Comparison of ENCODE assay signal across 8 mouse cellular contexts in genomic region chr10:60830000-60830399, GRCm38 (mm10). TPM values are rescaled to one million over a fixed set of nuclear protein-coding genes. Genes with fewer than 3 reads are reported as not detected.
DNase-seq lines count a peak whose midpoint lies in the region; ATAC-seq and TF ChIP-seq lines count a peak whose summit lies in the region.

No protein-coding gene starts in this region.

- H3K4me3 ChIP-seq in C2C12 (ENCODE audit: insufficient read depth, poor library complexity, severe bottlenecking), result peak overlapping the region; percentile 91
- peak overlapping the region; percentile 53 for H3K4me3 ChIP-seq in forebrain, embryonic 16.5 days (replicated peaks; ENCODE audit: low read length)
- H3K4me3 ChIP-seq in liver, embryonic 12.5 days, result peak overlapping the region; percentile 56
- H3K4me3 ChIP-seq in thymus, adult 2 months (ENCODE audit: control insufficient read depth, insufficient read depth, low read length), result no peak overlapping the region

- peak; percentile 5 to 31 for DNase-seq in adrenal gland, adult (ENCODE audit: inconsistent age in 2 of 2, low spot score in 1 of 2)
- no peak for DNase-seq in adrenal gland, postnatal 14 days
- no peak for DNase-seq in thymus, adult 2 months
- no peak for DNase-seq in spleen, postnatal 14 days (ENCODE audit: low spot score in 2 of 2)

- H3K4me2 ChIP-seq in forebrain, embryonic 16.5 days (ENCODE audit: low read length), result peak overlapping the region; percentile 83
- peak overlapping the region; percentile 74 for H3K4me2 ChIP-seq in liver, embryonic 12.5 days

- no peaks in the 10 kb centered on the region for H3K27me3 ChIP-seq in C2C12 (ENCODE audit: control insufficient read depth, insufficient read depth, insufficient read length)
- H3K27me3 ChIP-seq in forebrain, embryonic 16.5 days (replicated peaks; ENCODE audit: control insufficient read depth, insufficient read depth, low read length), result peaks cover 28% of the 10 kb centered on the region
- peaks cover 100% of the 10 kb centered on the region for H3K27me3 ChIP-seq in liver, embryonic 12.5 days (replicated peaks)
- H3K27me3 ChIP-seq in thymus, adult 2 months (ENCODE audit: control insufficient read depth, insufficient read depth, low read length), result peaks cover 23% of the 10 kb centered on the region; the same call in 1 of the 2 replicates

- H3K79me3 ChIP-seq in C2C12 (ENCODE audit: low read depth), result peaks cover 63% of the 10 kb centered on the region

- no peaks in the 10 kb centered on the region for H3K9me3 ChIP-seq in forebrain, embryonic 16.5 days (ENCODE audit: control insufficient read depth, low read length)
- H3K9me3 ChIP-seq in liver, embryonic 12.5 days (replicated peaks), result no peaks in the 10 kb centered on the region

- no peak overlapping the region for H3K27ac ChIP-seq in forebrain, embryonic 16.5 days (ENCODE audit: low read length)
- no peak overlapping the region for H3K27ac ChIP-seq in liver, embryonic 12.5 days
- no peak overlapping the region for H3K27ac ChIP-seq in thymus, adult 2 months (ENCODE audit: control insufficient read depth, insufficient read depth, low read length)

- TF ChIP-seq POLR2A in thymus, adult 2 months (IDR thresholded peaks at IDR 0.05; ENCODE audit: control insufficient read depth, extremely low read depth, insufficient read depth, low read length, poor library complexity), result no peak

- WGBS in forebrain, embryonic 16.5 days, result 0% methylated on average over 11 of the region's 11 CpGs
- WGBS in liver, embryonic 12.5 days (ENCODE audit: insufficient replicate concordance), result 2% methylated on average over 11 of the region's 11 CpGs
- 3% methylated on average over 11 of the region's 11 CpGs for WGBS in thymus, adult 2 months

- no peak overlapping the region for H3K9ac ChIP-seq in forebrain, embryonic 16.5 days (replicated peaks; ENCODE audit: low read depth, low read length)
- no peak overlapping the region for H3K9ac ChIP-seq in liver, embryonic 12.5 days

- peaks cover 39% of the 10 kb centered on the region for H3K4me1 ChIP-seq in forebrain, embryonic 16.5 days (replicated peaks; ENCODE audit: control insufficient read depth, insufficient read depth, low read length)
- H3K4me1 ChIP-seq in liver, embryonic 12.5 days, result peaks cover 13% of the 10 kb centered on the region
- H3K4me1 ChIP-seq in thymus, adult 2 months (replicated peaks; ENCODE audit: control insufficient read depth, insufficient read depth, low read length), result peaks cover 8% of the 10 kb centered on the region

- peaks cover 25% of the 10 kb centered on the region for H3K36me3 ChIP-seq in C2C12 (ENCODE audit: control insufficient read depth, insufficient read depth)
- no peaks in the 10 kb centered on the region for H3K36me3 ChIP-seq in forebrain, embryonic 16.5 days (ENCODE audit: control insufficient read depth, insufficient read depth)
- no peaks in the 10 kb centered on the region for H3K36me3 ChIP-seq in liver, embryonic 12.5 days
- H3K36me3 ChIP-seq in thymus, adult 2 months (ENCODE audit: control insufficient read depth, insufficient read depth, low read length), result no peaks in the 10 kb centered on the region

- peaks cover 65% of the 10 kb centered on the region for H3K79me2 ChIP-seq in C2C12 (ENCODE audit: control insufficient read depth, insufficient read depth)

- ATAC-seq in forebrain, embryonic 16.5 days, result no peak
- ATAC-seq in liver, embryonic 12.5 days, result no peak
- ATAC-seq in megakaryocyte progenitor cell, adult 5-6 weeks (replicated peaks; ENCODE audit: poor library complexity), result no peak

- no peak for TF ChIP-seq CTCF in C2C12 (IDR thresholded peaks at IDR 0.05; ENCODE audit: control insufficient read depth, insufficient read depth, insufficient read length)
- TF ChIP-seq CTCF in thymus, adult 2 months (IDR thresholded peaks at IDR 0.05; ENCODE audit: borderline replicate concordance, control insufficient read depth, extremely low read depth, insufficient read depth, low read length, poor library complexity), result no peak

- H3ac ChIP-seq in C2C12 (ENCODE audit: control insufficient read depth, insufficient read length, low read depth), result peak overlapping the region; percentile 97

TF ChIP-seq in C2C12, 6 proteins besides CTCF, POLR2A, EP300 and RAD21:
- TF ChIP-seq USF1 (IDR thresholded peaks at IDR 0.05; ENCODE audit: low read depth), result no peak
- TF ChIP-seq FOSL1 (IDR thresholded peaks at IDR 0.05; ENCODE audit: insufficient read depth, low read length, poor library complexity, severe bottlenecking), result no peak
- TF ChIP-seq MYOG (IDR thresholded peaks at IDR 0.05; ENCODE audit: control insufficient read depth, extremely low read depth, insufficient read length), result no peak
- no peak for TF ChIP-seq MYOD1 (IDR thresholded peaks at IDR 0.05; ENCODE audit: control insufficient read depth, insufficient read length, low read depth)
- TF ChIP-seq CEBPB (IDR thresholded peaks at IDR 0.05; ENCODE audit: low read depth), result no peak
- TF ChIP-seq MAX (IDR thresholded peaks at IDR 0.05), result no peak

RNA-seq across cellular contexts. Expression of gene Unc5b, which starts 1.4 kb away (rescaled TPM):
- 10.5 and 11.3 TPM in 2 replicates for total RNA-seq in adrenal gland, postnatal 14 days (2021)
- 142 TPM for polyA plus RNA-seq in C2C12 (2012; fragmentation: generic; extraction: Trizol)
- 2.2 and 2.6 TPM in 2 replicates for polyA plus RNA-seq in forebrain, embryonic 16.5 days (2015; fragmentation: Nextera tagmentation; extraction: Ambion mirVana)
- 1.3 and 1.4 TPM in 2 replicates for polyA plus RNA-seq in liver, embryonic 12.5 days (2016; fragmentation: Nextera tagmentation; extraction: Ambion mirVana)
- total RNA-seq in megakaryocyte progenitor cell, adult 5-6 weeks (2015), result not detected in 2 replicates
- total RNA-seq in megakaryocyte progenitor cell, adult 5-6 weeks (2017), result not detected in 2 replicates
- 3.6 and 4.0 TPM in 2 replicates for polyA plus RNA-seq in thymus, adult 2 months (2012; rRNA removed)

Comparison
In these comparisons a context has a peak if more than half of its experiments do, and no peak if none do; other contexts are left out.
1. DNase-seq: peak in adrenal gland, adult (2 of 2); none in adrenal gland, postnatal 14 days (single experiment), thymus, adult 2 months (single experiment) and spleen, postnatal 14 days (0 of 2).
2. RNA of gene Unc5b, which starts 1.4 kb away (polyA plus RNA-seq): 142 TPM in C2C12 (single experiment); 3.6 to 4.0 TPM in thymus, adult 2 months, 2.2 to 2.6 TPM in forebrain, embryonic 16.5 days and 1.3 to 1.4 TPM in liver, embryonic 12.5 days; every median in the first group is over 10 times any median in the second.